Mouse (Mus musculus): Measurements from ENCODE around the gene Gm8159. TPM values are rescaled to one million over a fixed set of nuclear protein-coding genes. Genes with fewer than 3 reads are reported as not detected.
"Not testable (repeated sequence)": the region's sequence is repeated elsewhere in the genome, so short reads cannot be mapped to it uniquely, and the experiment has no call there.

The Gm8159 gene
- not detected in 2 replicates for polyA plus RNA-seq (2015; fragmentation: Nextera tagmentation; extraction: Ambion mirVana)

DNA sequence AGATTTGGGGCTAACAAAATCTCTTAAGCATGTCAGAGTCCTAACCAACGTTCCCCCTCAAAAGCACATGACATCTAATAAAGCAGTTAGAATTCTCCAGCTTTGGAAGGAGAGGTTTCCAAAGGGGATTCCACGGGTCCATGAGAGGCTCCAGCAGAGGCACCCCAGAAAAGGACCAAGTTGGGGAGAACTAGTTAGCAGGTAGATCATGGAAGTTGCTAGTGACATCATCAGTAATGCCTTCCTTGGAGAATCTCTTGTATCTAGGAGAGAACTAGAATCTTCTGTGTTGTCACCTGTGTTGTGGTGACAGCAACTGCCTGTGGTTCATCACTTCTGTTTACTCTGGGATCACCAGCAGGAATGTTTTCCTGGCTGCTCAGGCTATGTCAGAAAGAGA lies at the start of gene Gm8159:
Gm8159 (plus strand) TSS at position 301 of the 400 bp plus-strand sequence.
- not testable (repeated sequence) for ATAC-seq (replicated peaks; ENCODE audit: low FRiP score, low read depth); DNase-seq (ENCODE audit: low spot score)
- WGBS = no CpG with 5 or more reads among the region's 2 CpGs

GRCm38 (mm10) chr14:4649309-4649708 lies 17.2 kb downstream of the Gm8159 start:
- H3K27me3 ChIP-seq (ENCODE audit: insufficient read depth, low read length); DNase-seq (ENCODE audit: low spot score); H3K9me3 ChIP-seq (replicated peaks; ENCODE audit: low read length); ATAC-seq (replicated peaks; ENCODE audit: low FRiP score, low read depth); H3K4me3 ChIP-seq (replicated peaks; ENCODE audit: low read depth, low read length); H3K4me1 ChIP-seq (replicated peaks; ENCODE audit: insufficient read depth, low read length); H3K9ac ChIP-seq (ENCODE audit: low read depth, low read length); H3K36me3 ChIP-seq (ENCODE audit: insufficient read depth, low read length); H3K27ac ChIP-seq: not testable (repeated sequence)
- peak overlapping the region; percentile 31; the same call in 1 of the 2 replicates for H3K4me2 ChIP-seq (ENCODE audit: low read length)
- 1% methylated on average over 17 of the region's 18 CpGs for WGBS

More for the DNA sequence above, at the start of gene Gm8159:
- H3K9me3 ChIP-seq (replicated peaks; ENCODE audit: low read length); H3K4me1 ChIP-seq (replicated peaks; ENCODE audit: insufficient read depth, low read length); H3K4me3 ChIP-seq (replicated peaks; ENCODE audit: low read depth, low read length); H3K27ac ChIP-seq; H3K27me3 ChIP-seq (ENCODE audit: insufficient read depth, low read length); H3K36me3 ChIP-seq (ENCODE audit: insufficient read depth, low read length); H3K4me2 ChIP-seq (ENCODE audit: low read length); H3K9ac ChIP-seq (ENCODE audit: low read depth, low read length): not testable (repeated sequence)

DNA sequence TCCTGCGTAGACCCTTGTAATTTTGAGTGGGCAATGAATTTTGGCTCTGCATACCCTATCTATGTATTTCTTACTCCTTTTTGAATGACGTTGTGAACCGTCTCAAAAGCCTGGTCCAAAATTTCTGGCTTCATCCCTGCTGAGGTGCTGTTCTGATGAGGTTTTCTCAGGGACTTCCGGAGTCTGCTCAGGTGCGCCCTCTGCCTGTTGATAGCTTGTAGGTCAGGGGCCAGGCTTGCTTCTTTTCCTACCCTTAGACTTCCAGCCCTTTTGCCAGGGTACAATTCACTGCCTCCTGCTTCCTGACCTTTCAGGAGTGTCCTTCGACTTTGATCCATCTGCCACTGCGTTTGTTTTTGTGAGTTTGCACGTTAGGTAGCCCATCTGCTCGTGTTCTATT lies 18.2 kb downstream of the Gm8159 start:
- H3K27me3 ChIP-seq (ENCODE audit: insufficient read depth, low read length); H3K9ac ChIP-seq (ENCODE audit: low read depth, low read length); ATAC-seq (replicated peaks; ENCODE audit: low FRiP score, low read depth); H3K27ac ChIP-seq; H3K9me3 ChIP-seq (replicated peaks; ENCODE audit: low read length); H3K4me1 ChIP-seq (replicated peaks; ENCODE audit: insufficient read depth, low read length); H3K36me3 ChIP-seq (ENCODE audit: insufficient read depth, low read length); H3K4me3 ChIP-seq (replicated peaks; ENCODE audit: low read depth, low read length); H3K4me2 ChIP-seq (ENCODE audit: low read length); DNase-seq (ENCODE audit: low spot score): not testable (repeated sequence)
- TF ChIP-seq CTCF (IDR thresholded peaks at IDR 0.05; ENCODE audit: low read depth) = peak; percentile 48
- WGBS = 0% methylated on average over 3 of the region's 9 CpGs

DNA sequence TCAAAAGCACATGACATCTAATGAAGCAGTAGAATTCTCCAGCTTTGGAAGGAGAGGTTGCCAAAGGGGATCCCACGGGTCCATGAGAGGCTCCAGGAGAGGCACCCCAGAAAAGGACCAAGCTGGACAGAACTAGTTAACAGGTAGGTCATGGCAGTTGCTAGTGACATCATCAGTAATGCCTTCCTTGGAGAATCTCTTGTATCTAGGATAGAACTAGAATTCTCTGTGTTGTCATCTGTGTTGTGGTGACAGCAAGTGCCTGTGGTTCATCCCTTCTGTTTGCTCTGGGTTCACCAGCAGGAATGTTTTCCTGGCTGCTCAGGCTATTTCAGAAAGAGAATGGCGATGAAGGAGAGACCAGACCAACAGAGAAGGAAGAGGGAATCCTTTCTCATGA lies 31.7 kb downstream of the Gm8159 start, which contains the start of gene Gm3239:
Gm3239 (plus strand) TSS at position 301 of the 400 bp plus-strand sequence.
- not testable (repeated sequence) for H3K4me2 ChIP-seq (ENCODE audit: low read length); H3K4me3 ChIP-seq (replicated peaks; ENCODE audit: low read depth, low read length); ATAC-seq (replicated peaks; ENCODE audit: low FRiP score, low read depth); DNase-seq (ENCODE audit: low spot score); H3K9ac ChIP-seq (ENCODE audit: low read depth, low read length); H3K36me3 ChIP-seq (ENCODE audit: insufficient read depth, low read length); H3K4me1 ChIP-seq (replicated peaks; ENCODE audit: insufficient read depth, low read length); H3K27me3 ChIP-seq (ENCODE audit: insufficient read depth, low read length); H3K27ac ChIP-seq; H3K9me3 ChIP-seq (replicated peaks; ENCODE audit: low read length)
- WGBS = no CpG with 5 or more reads among the region's 2 CpGs

Other genes starting within 250 kb of the Gm8159 start
- gene Gm3159, start 234.8 kb upstream of the Gm8159 start, polyA plus RNA-seq (2015; fragmentation: Nextera tagmentation; extraction: Ambion mirVana) = not detected in 2 replicates
- 0.05 and 0.17 TPM in 2 replicates for gene Gm3164, start 216.9 kb upstream of the Gm8159 start, polyA plus RNA-seq (2015; fragmentation: Nextera tagmentation; extraction: Ambion mirVana)
- not detected in 2 replicates for gene Gm3173, start 201.4 kb upstream of the Gm8159 start, polyA plus RNA-seq (2015; fragmentation: Nextera tagmentation; extraction: Ambion mirVana)
- gene Gm3182, start 150.6 kb upstream of the Gm8159 start, polyA plus RNA-seq (2015; fragmentation: Nextera tagmentation; extraction: Ambion mirVana) = not detected in 2 replicates
- not detected in 2 replicates for gene Gm3047, start 76.9 kb upstream of the Gm8159 start, polyA plus RNA-seq (2015; fragmentation: Nextera tagmentation; extraction: Ambion mirVana)
- not detected in 2 replicates for gene Gm3239, start 31.8 kb downstream of the Gm8159 start, polyA plus RNA-seq (2015; fragmentation: Nextera tagmentation; extraction: Ambion mirVana)
- not detected in 2 replicates for gene Gm7876, start 76.9 kb downstream of the Gm8159 start, polyA plus RNA-seq (2015; fragmentation: Nextera tagmentation; extraction: Ambion mirVana)
- gene Gm3252, start 94.4 kb downstream of the Gm8159 start, polyA plus RNA-seq (2015; fragmentation: Nextera tagmentation; extraction: Ambion mirVana) = 0.13 and 0.16 TPM in 2 replicates
- gene Gm9602, start 144.0 kb downstream of the Gm8159 start, polyA plus RNA-seq (2015; fragmentation: Nextera tagmentation; extraction: Ambion mirVana) = not detected in 2 replicates
- not detected in 2 replicates for gene Gm3269, start 205.8 kb downstream of the Gm8159 start, polyA plus RNA-seq (2015; fragmentation: Nextera tagmentation; extraction: Ambion mirVana)
- gene Gm3264, start 223.2 kb downstream of the Gm8159 start, polyA plus RNA-seq (2015; fragmentation: Nextera tagmentation; extraction: Ambion mirVana) = 0.17 TPM in 1 of 2 replicates, not detected in the other